Mouse (Mus musculus) limb, embryonic 10.5 days (tissue): ENCODE data around the gene Aldh18a1. TPM values are rescaled to one million over a fixed set of nuclear protein-coding genes. Genes with fewer than 3 reads are reported as not detected.
"Not testable (repeated sequence)": the region's sequence is repeated elsewhere in the genome, so short reads cannot be mapped to it uniquely, and the experiment has no call there.

Experiments
- DNase-seq: peaks from one replicate; pipeline ENCODE4 v3.0.0-alpha.2; 2017; ENCODE audit warnings: low spot score
- H3K27ac ChIP-seq: fragments of 300-500 bp; sonication (generic); 2 replicates; pipeline ENCODE4 v1.5.1; 2016; ENCODE audit warnings: mild to moderate bottlenecking
- H3K27me3 ChIP-seq: fragments of 300-500 bp; sonication (generic); 2 replicates; pipeline ENCODE4 v1.6.1; 2016; ENCODE audit warnings: low read depth, mild to moderate bottlenecking; ENCODE audit not compliant: poor library complexity, severe bottlenecking
- H3K36me3 ChIP-seq: fragments of 300-500 bp; sonication (generic); 2 replicates; pipeline ENCODE4 v1.6.1; 2016; ENCODE audit warnings: mild to moderate bottlenecking, moderate library complexity
- H3K4me1 ChIP-seq: fragments of 300-500 bp; sonication (generic); 2 replicates; pipeline ENCODE4 v1.6.1; 2016
- H3K4me3 ChIP-seq: fragments of 300-500 bp; sonication (generic); 2 replicates; pipeline ENCODE4 v1.5.1; 2016; ENCODE audit warnings: mild to moderate bottlenecking, moderate library complexity
- H3K9me3 ChIP-seq: fragments of 300-500 bp; sonication (generic); replicated peaks from 2 replicates; pipeline ENCODE4 v1.6.1; 2016; ENCODE audit warnings: mild to moderate bottlenecking
- WGBS: fragments of 180-500 bp; shearing (Covaris S2); methylation state at CpG from one replicate; pipeline ENCODE4 v1.1.7; 2016; 5-methylcytosine and 5-hydroxymethylcytosine counted together
- polyA plus RNA-seq: library from polyadenylated mRNA; unstranded; fragments of >200 nt; fragmentation: Nextera tagmentation; extraction: Ambion mirVana; gene quantifications from 2 replicates; pipeline ENCODE4 v1.2.1, GENCODE M21; 2016

The Aldh18a1 gene
- polyA plus RNA-seq, 1 experiment from 2014 or later = 96.1 TPM

- H3K36me3 ChIP-seq = peaks cover 100% of the 10 kb centered on the region
These were observed 17.5 kb downstream of the Aldh18a1 start for GRCm38 (mm10) chr19:40570726-40571125.

GRCm38 (mm10) chr19:40567616-40568015, 20.6 kb downstream of the Aldh18a1 start:
- H3K4me3 ChIP-seq = no peak overlapping the region
- no peaks in the 10 kb centered on the region for H3K27me3 ChIP-seq
- peaks cover 98% of the 10 kb centered on the region for H3K36me3 ChIP-seq
- no peak overlapping the region for H3K27ac ChIP-seq
- DNase-seq = no peak
- H3K9me3 ChIP-seq = peaks cover 6% of the 10 kb centered on the region; the same call in 1 of the 2 replicates
- H3K4me1 ChIP-seq = no peaks in the 10 kb centered on the region
- 90% methylated on average over 3 of the region's 3 CpGs for WGBS

More at GRCm38 (mm10) chr19:40570726-40571125, 17.5 kb downstream of the Aldh18a1 start:
- no peaks in the 10 kb centered on the region for H3K27me3 ChIP-seq
- no peak for DNase-seq
- H3K27ac ChIP-seq = no peak overlapping the region
- peaks cover 6% of the 10 kb centered on the region; the same call in 1 of the 2 replicates for H3K9me3 ChIP-seq
- H3K4me3 ChIP-seq = no peak overlapping the region
- H3K4me1 ChIP-seq = no peaks in the 10 kb centered on the region
- 96% methylated on average over 9 of the region's 9 CpGs for WGBS

GRCm38 (mm10) chr19:40563880-40564645, 24.2 kb downstream of the Aldh18a1 start:
- WGBS = 89% methylated on average over 10 of the region's 10 CpGs

GRCm38 (mm10) chr19:40561521-40561920, 26.7 kb downstream of the Aldh18a1 start:
- DNase-seq, H3K4me1 ChIP-seq, H3K27me3 ChIP-seq, H3K9me3 ChIP-seq, H3K4me3 ChIP-seq, H3K27ac ChIP-seq: not testable (repeated sequence)
- H3K36me3 ChIP-seq = peaks cover 70% of the 10 kb centered on the region
- 80% methylated on average over 17 of the region's 31 CpGs for WGBS

More at GRCm38 (mm10) chr19:40563880-40564645, 24.2 kb downstream of the Aldh18a1 start:
- H3K9me3 ChIP-seq = no peaks in the 10 kb centered on the region
- H3K27ac ChIP-seq = no peak overlapping the region
- DNase-seq = no peak
- H3K27me3 ChIP-seq = no peaks in the 10 kb centered on the region
- peaks cover 74% of the 10 kb centered on the region for H3K36me3 ChIP-seq
- H3K4me3 ChIP-seq = no peak overlapping the region
- no peaks in the 10 kb centered on the region for H3K4me1 ChIP-seq

GRCm38 (mm10) chr19:40556029-40556428, 32.2 kb downstream of the Aldh18a1 start:
- Histone ChIP-seq H3K4me3 (no peak overlapping the region), H3K27ac (no peak overlapping the region), H3K4me1 (no peaks in the 10 kb centered on the region), H3K9me3 (no peaks in the 10 kb centered on the region), H3K36me3 (peaks cover 76% of the 10 kb centered on the region), H3K27me3 (no peaks in the 10 kb centered on the region)
- DNase-seq = no peak
- 64% methylated on average over 7 of the region's 7 CpGs for WGBS

GRCm38 (mm10) chr19:40555136-40555535, 33.1 kb downstream of the Aldh18a1 start:
- 95% methylated on average over 8 of the region's 8 CpGs for WGBS
- H3K9me3 ChIP-seq = no peaks in the 10 kb centered on the region
- H3K36me3 ChIP-seq = peaks cover 85% of the 10 kb centered on the region
- H3K27ac ChIP-seq = no peak overlapping the region
- no peaks in the 10 kb centered on the region for H3K4me1 ChIP-seq
- no peak for DNase-seq
- H3K4me3 ChIP-seq = no peak overlapping the region
- H3K27me3 ChIP-seq = no peaks in the 10 kb centered on the region

- DNase-seq = no peak
- 94% methylated on average over 11 of the region's 11 CpGs for WGBS
- Histone ChIP-seq H3K27me3 (no peaks in the 10 kb centered on the region), H3K4me3 (no peak overlapping the region), H3K4me1 (peaks cover 2% of the 10 kb centered on the region; the same call in 1 of the 2 replicates), H3K9me3 (no peaks in the 10 kb centered on the region), H3K27ac (no peak overlapping the region), H3K36me3 (peaks cover 88% of the 10 kb centered on the region)
These were observed 33.9 kb downstream of the Aldh18a1 start for GRCm38 (mm10) chr19:40554343-40554742.

- WGBS = 90% methylated on average over 6 of the region's 6 CpGs
These were observed 34.4 kb downstream of the Aldh18a1 start for GRCm38 (mm10) chr19:40553849-40554248.

GRCm38 (mm10) chr19:40553014-40553789, 35.1 kb downstream of the Aldh18a1 start:
- no peak for DNase-seq
- no peaks in the 10 kb centered on the region for H3K9me3 ChIP-seq
- no peak overlapping the region for H3K27ac ChIP-seq
- no peaks in the 10 kb centered on the region for H3K27me3 ChIP-seq
- WGBS = 91% methylated on average over 14 of the region's 14 CpGs
- no peak overlapping the region for H3K4me3 ChIP-seq
- H3K36me3 ChIP-seq = peaks cover 84% of the 10 kb centered on the region
- peaks cover 12% of the 10 kb centered on the region; the same call in 1 of the 2 replicates for H3K4me1 ChIP-seq

More at GRCm38 (mm10) chr19:40553849-40554248, 34.4 kb downstream of the Aldh18a1 start:
- H3K4me1 ChIP-seq = peaks cover 7% of the 10 kb centered on the region; the same call in 1 of the 2 replicates
- peaks cover 88% of the 10 kb centered on the region for H3K36me3 ChIP-seq
- H3K27ac ChIP-seq = no peak overlapping the region
- no peak for DNase-seq
- H3K9me3 ChIP-seq = no peaks in the 10 kb centered on the region
- H3K27me3 ChIP-seq = no peaks in the 10 kb centered on the region
- no peak overlapping the region for H3K4me3 ChIP-seq

- Histone ChIP-seq H3K36me3 (peaks cover 48% of the 10 kb centered on the region), H3K4me3 (no peak overlapping the region), H3K27ac (no peak overlapping the region), H3K9me3 (no peaks in the 10 kb centered on the region), H3K4me1 (peaks cover 12% of the 10 kb centered on the region; the same call in 1 of the 2 replicates), H3K27me3 (no peaks in the 10 kb centered on the region)
- 75% methylated on average over 6 of the region's 6 CpGs for WGBS
- DNase-seq = no peak
These were observed 38.6 kb downstream of the Aldh18a1 start for GRCm38 (mm10) chr19:40549516-40550135.

GRCm38 (mm10) chr19:40548796-40549515, 39.3 kb downstream of the Aldh18a1 start:
- 39% methylated on average over 5 of the region's 5 CpGs for WGBS
- H3K4me3 ChIP-seq = no peak overlapping the region
- H3K27me3 ChIP-seq = no peaks in the 10 kb centered on the region
- no peaks in the 10 kb centered on the region for H3K9me3 ChIP-seq
- peaks cover 41% of the 10 kb centered on the region for H3K36me3 ChIP-seq
- H3K4me1 ChIP-seq = peaks cover 12% of the 10 kb centered on the region; the same call in 1 of the 2 replicates
- DNase-seq = no peak
- no peak overlapping the region for H3K27ac ChIP-seq

- Histone ChIP-seq H3K4me3 (no peak overlapping the region), H3K4me1 (peaks cover 12% of the 10 kb centered on the region; the same call in 1 of the 2 replicates), H3K27ac (no peak overlapping the region), H3K27me3 (no peaks in the 10 kb centered on the region), H3K9me3 (no peaks in the 10 kb centered on the region), H3K36me3 (peaks cover 36% of the 10 kb centered on the region)
- no peak for DNase-seq
- 86% methylated on average over 6 of the region's 6 CpGs for WGBS
These were observed 39.9 kb downstream of the Aldh18a1 start for GRCm38 (mm10) chr19:40548386-40548785.
